Mouse (Mus musculus) hindbrain, embryonic 14.5 days (tissue): ENCODE results near the gene Lrrc4. TPM values are rescaled to one million over a fixed set of nuclear protein-coding genes. Genes with fewer than 3 reads are reported as not detected.

Experiments
- ATAC-seq: fragments of 200-750 bp; cut with Nextera tagmentation; 2 replicates; pipeline ENCODE4 v1.8.0; 2017; ENCODE audit warnings: moderate number of reproducible peaks, mild to moderate bottlenecking, moderate TSS enrichment, moderate library complexity; ENCODE audit not compliant: low FRiP score
- DNase-seq: peaks from one replicate; pipeline ENCODE4 v3.0.0-alpha.2; 2015; ENCODE audit warnings: low spot score
- H3K27ac ChIP-seq: fragments of 300-500 bp; sonication (generic); 2 replicates; pipeline ENCODE4 v1.5.1; 2014; ENCODE audit warnings: mild to moderate bottlenecking, moderate library complexity
- H3K27me3 ChIP-seq: fragments of 300-500 bp; sonication (generic); 2 replicates; pipeline ENCODE4 v1.6.1; 2014; ENCODE audit warnings: mild to moderate bottlenecking, low read length, mixed read lengths; ENCODE audit not compliant: control insufficient read depth, insufficient read depth
- H3K36me3 ChIP-seq: fragments of 300-500 bp; sonication (generic); replicated peaks from 2 replicates; pipeline ENCODE4 v1.6.1; 2014; ENCODE audit not compliant: control insufficient read depth, insufficient read depth
- H3K4me1 ChIP-seq: fragments of 300-500 bp; sonication (generic); replicated peaks from 2 replicates; pipeline ENCODE4 v1.6.1; 2014; ENCODE audit warnings: antibody characterized with exemption, low read length, mixed read lengths; ENCODE audit not compliant: control insufficient read depth, insufficient read depth
- H3K4me2 ChIP-seq: fragments of 300-500 bp; sonication (generic); replicated peaks from 2 replicates; pipeline ENCODE4 v1.6.1; 2014; ENCODE audit warnings: mild to moderate bottlenecking, moderate library complexity
- H3K4me3 ChIP-seq: fragments of 300-500 bp; sonication (generic); replicated peaks from 2 replicates; pipeline ENCODE4 v1.5.1; 2014; ENCODE audit warnings: mild to moderate bottlenecking, low read length
- H3K9ac ChIP-seq: fragments of 300-500 bp; sonication (generic); 2 replicates; pipeline ENCODE4 v1.6.1; 2014
- H3K9me3 ChIP-seq: fragments of 300-500 bp; sonication (generic); 2 replicates; pipeline ENCODE4 v1.6.1; 2016; ENCODE audit warnings: low read length; ENCODE audit not compliant: control insufficient read depth
- WGBS: fragments of 180-500 bp; shearing (Covaris S2); extraction: QIAGEN DNeasy Blood & Tissue Kit; methylation state at CpG from one replicate; pipeline ENCODE4 v1.1.7; 2014; 5-methylcytosine and 5-hydroxymethylcytosine counted together
- polyA plus RNA-seq: library from polyadenylated mRNA; unstranded; fragments of >200 nt; fragmentation: Nextera tagmentation; extraction: Ambion mirVana; gene quantifications from 2 replicates; pipeline ENCODE4 v1.2.1, GENCODE M21; 2014

Lrrc4 gene
- polyA plus RNA-seq, 1 experiment from 2014 or later: 9.6 TPM

GRCm38 (mm10) chr6:28783082-28783647, 48.4 kb downstream of the Lrrc4 start:
- H3K9me3 ChIP-seq: no peaks in the 10 kb centered on the region
- H3K9ac ChIP-seq: no peak overlapping the region
- H3K36me3 ChIP-seq: no peaks in the 10 kb centered on the region
- WGBS: 37% methylated on average over 4 of the region's 4 CpGs
- peaks cover 20% of the 10 kb centered on the region; the same call in 1 of the 2 replicates for H3K4me1 ChIP-seq
- H3K4me3 ChIP-seq: no peak overlapping the region
- DNase-seq (no peak), ATAC-seq (peak; percentile 27; the same call in 1 of the 2 replicates)
- no peaks in the 10 kb centered on the region for H3K27me3 ChIP-seq
- H3K4me2 ChIP-seq: no peak overlapping the region
- H3K27ac ChIP-seq: no peak overlapping the region

GRCm38 (mm10) chr6:28781696-28782095, 49.9 kb downstream of the Lrrc4 start:
- H3K4me3 ChIP-seq: no peak overlapping the region
- H3K27me3 ChIP-seq: no peaks in the 10 kb centered on the region
- no peaks in the 10 kb centered on the region for H3K36me3 ChIP-seq
- 46% methylated on average over 3 of the region's 3 CpGs for WGBS
- H3K9me3 ChIP-seq: no peaks in the 10 kb centered on the region
- H3K27ac ChIP-seq: no peak overlapping the region
- H3K4me2 ChIP-seq: no peak overlapping the region
- H3K4me1 ChIP-seq: peaks cover 20% of the 10 kb centered on the region; the same call in 1 of the 2 replicates
- DNase-seq (no peak), ATAC-seq (no peak)
- H3K9ac ChIP-seq: no peak overlapping the region

GRCm38 (mm10) chr6:28771331-28771730, 60.2 kb downstream of the Lrrc4 start:
- Histone ChIP-seq H3K9me3 (no peaks in the 10 kb centered on the region), H3K36me3 (no peaks in the 10 kb centered on the region), H3K4me2 (no peak overlapping the region), H3K4me3 (no peak overlapping the region), H3K4me1 (no peaks in the 10 kb centered on the region), H3K27ac (no peak overlapping the region), H3K27me3 (no peaks in the 10 kb centered on the region), H3K9ac (no peak overlapping the region)
- DNase-seq (no peak), ATAC-seq (no peak)
- 28% methylated on average over 2 of the region's 2 CpGs for WGBS

GRCm38 (mm10) chr6:28767891-28768481, 63.6 kb downstream of the Lrrc4 start:
- no peak overlapping the region for H3K27ac ChIP-seq
- H3K9me3 ChIP-seq: no peaks in the 10 kb centered on the region
- ATAC-seq: no peak
- H3K4me3 ChIP-seq: no peak overlapping the region
- H3K4me2 ChIP-seq: no peak overlapping the region
- no peaks in the 10 kb centered on the region for H3K27me3 ChIP-seq
- H3K36me3 ChIP-seq: no peaks in the 10 kb centered on the region
- no peak for DNase-seq
- H3K9ac ChIP-seq: no peak overlapping the region
- H3K4me1 ChIP-seq: no peaks in the 10 kb centered on the region
- 88% methylated on average over 6 of the region's 6 CpGs for whole genome bisulfite sequencing

GRCm38 (mm10) chr6:28766622-28767021, 64.9 kb downstream of the Lrrc4 start:
- Histone ChIP-seq H3K4me2 (no peak overlapping the region), H3K36me3 (no peaks in the 10 kb centered on the region), H3K27ac (no peak overlapping the region), H3K4me3 (no peak overlapping the region), H3K27me3 (no peaks in the 10 kb centered on the region), H3K9ac (no peak overlapping the region), H3K4me1 (peaks cover 11% of the 10 kb centered on the region), H3K9me3 (no peaks in the 10 kb centered on the region)
- no peak for DNase-seq
- no peak for ATAC-seq
- 79% methylated on average over 3 of the region's 3 CpGs for WGBS

GRCm38 (mm10) chr6:28762132-28762775, 69.3 kb downstream of the Lrrc4 start:
- ATAC-seq (no peak), DNase-seq (no peak)
- H3K27ac ChIP-seq: no peak overlapping the region
- no peaks in the 10 kb centered on the region for H3K27me3 ChIP-seq
- no peak overlapping the region for H3K4me2 ChIP-seq
- H3K4me1 ChIP-seq: peaks cover 12% of the 10 kb centered on the region
- WGBS: 12% methylated on average over 5 of the region's 5 CpGs
- no peaks in the 10 kb centered on the region for H3K9me3 ChIP-seq
- H3K36me3 ChIP-seq: no peaks in the 10 kb centered on the region
- H3K9ac ChIP-seq: no peak overlapping the region
- no peak overlapping the region for H3K4me3 ChIP-seq

- ATAC-seq (no peak), DNase-seq (no peak)
- Histone ChIP-seq H3K9ac (no peak overlapping the region), H3K27me3 (no peaks in the 10 kb centered on the region), H3K27ac (no peak overlapping the region), H3K9me3 (no peaks in the 10 kb centered on the region), H3K4me3 (no peak overlapping the region), H3K36me3 (no peaks in the 10 kb centered on the region), H3K4me2 (no peak overlapping the region), H3K4me1 (peaks cover 16% of the 10 kb centered on the region)
- 27% methylated on average over 3 of the region's 3 CpGs for WGBS
These were observed 69.8 kb downstream of the Lrrc4 start for GRCm38 (mm10) chr6:28761728-28762127.

GRCm38 (mm10) chr6:28758293-28758692, 73.3 kb downstream of the Lrrc4 start:
- H3K27me3 ChIP-seq: no peaks in the 10 kb centered on the region
- peaks cover 24% of the 10 kb centered on the region for H3K4me1 ChIP-seq
- H3K9me3 ChIP-seq: no peaks in the 10 kb centered on the region
- H3K27ac ChIP-seq: no peak overlapping the region
- DNase-seq (no peak), ATAC-seq (no peak)
- H3K4me2 ChIP-seq: no peak overlapping the region
- 85% methylated on average over 4 of the region's 4 CpGs for WGBS
- no peaks in the 10 kb centered on the region for H3K36me3 ChIP-seq
- no peak overlapping the region for H3K4me3 ChIP-seq
- no peak overlapping the region for H3K9ac ChIP-seq

GRCm38 (mm10) chr6:28756306-28757018, 75.1 kb downstream of the Lrrc4 start:
- no peak overlapping the region for H3K4me2 ChIP-seq
- WGBS: 19% methylated on average over 10 of the region's 10 CpGs
- peak; percentile 80 for DNase-seq

More at GRCm38 (mm10) chr6:28756306-28757018, 75.1 kb downstream of the Lrrc4 start:
- ATAC-seq: peak; percentile 87
- Histone ChIP-seq H3K4me1 (peaks cover 12% of the 10 kb centered on the region), H3K36me3 (no peaks in the 10 kb centered on the region), H3K9me3 (no peaks in the 10 kb centered on the region), H3K27ac (peak overlapping the region; percentile 78), H3K9ac (no peak overlapping the region), H3K27me3 (no peaks in the 10 kb centered on the region), H3K4me3 (no peak overlapping the region)
